Mouse (Mus musculus) myocyte (in vitro differentiated cells): ENCODE data around the gene Gm11361. TPM values are rescaled to one million over a fixed set of nuclear protein-coding genes. Genes with fewer than 3 reads are reported as not detected.

Source experiments
- H3K27me3 ChIP-seq: one replicate; pipeline ENCODE4 v1.6.1; 2011; ENCODE audit not compliant: control insufficient read depth, insufficient read depth, insufficient read length
- H3K36me3 ChIP-seq: one replicate; pipeline ENCODE4 v1.6.1; 2011; ENCODE audit not compliant: control insufficient read depth, insufficient read depth
- H3K4me2 ChIP-seq: one replicate; pipeline ENCODE4 v1.6.1; 2011; ENCODE audit warnings: low read depth, control low read depth
- H3K4me3 ChIP-seq: one replicate; pipeline ENCODE4 v1.5.1; 2011; ENCODE audit warnings: mild to moderate bottlenecking, control low read depth, moderate library complexity
- H3K79me2 ChIP-seq: one replicate; pipeline ENCODE4 v1.6.1; 2011; ENCODE audit not compliant: control insufficient read depth, insufficient read depth
- H3ac ChIP-seq: one replicate; pipeline ENCODE4 v1.6.1; 2011; ENCODE audit not compliant: control insufficient read depth, insufficient read length
- CEBPB ChIP-seq: IDR thresholded peaks from 2 replicates; pipeline ENCODE4 v1.6.1; 2011; ENCODE audit warnings: mild to moderate bottlenecking, moderate library complexity; ENCODE audit not compliant: poor library complexity, insufficient read depth, severe bottlenecking
- E2F4 ChIP-seq: IDR thresholded peaks from one replicate; pipeline ENCODE4 v1.6.1; 2011; ENCODE audit warnings: mild to moderate bottlenecking, control low read depth, moderate library complexity; ENCODE audit not compliant: insufficient read depth
- MAX ChIP-seq: IDR thresholded peaks from one replicate; pipeline ENCODE4 v1.6.1; 2011; ENCODE audit warnings: low read depth, mild to moderate bottlenecking, control low read depth
- MYOD1 ChIP-seq, 3 experiments: IDR thresholded peaks; one replicate each; pipeline ENCODE4 v1.6.1; 2011; ENCODE audit warnings: control low read depth in 2 of 3, low read depth in 2 of 3, mild to moderate bottlenecking in 2 of 3, moderate library complexity in 1 of 3; ENCODE audit not compliant: insufficient read length in 2 of 3, control insufficient read depth in 1 of 3
- MYOG ChIP-seq, 3 experiments: IDR thresholded peaks; one replicate each; pipeline ENCODE4 v1.6.1; 2011; ENCODE audit warnings: control low read depth in 2 of 3, low read depth in 2 of 3, mild to moderate bottlenecking in 2 of 3; ENCODE audit not compliant: insufficient read length in 2 of 3, control insufficient read depth in 1 of 3, insufficient read depth in 1 of 3
- POLR2A ChIP-seq: IDR thresholded peaks from one replicate; pipeline ENCODE4 v1.6.1; 2011; ENCODE audit warnings: low read depth, mild to moderate bottlenecking, control low read depth, moderate library complexity; ENCODE audit not compliant: insufficient read length
- POLR2AphosphoS2 ChIP-seq: IDR thresholded peaks from one replicate; pipeline ENCODE4 v1.6.1; 2011; ENCODE audit warnings: low read depth, control low read depth; ENCODE audit not compliant: insufficient read length
- REST ChIP-seq: IDR thresholded peaks from one replicate; pipeline ENCODE4 v1.6.1; 2011; ENCODE audit warnings: mild to moderate bottlenecking, control low read depth, moderate library complexity; ENCODE audit not compliant: insufficient read depth, insufficient read length
- SRF ChIP-seq: IDR thresholded peaks from one replicate; pipeline ENCODE4 v1.6.1; 2011; ENCODE audit warnings: low read depth; ENCODE audit not compliant: control insufficient read depth, insufficient read length
- TCF12 ChIP-seq: IDR thresholded peaks from one replicate; pipeline ENCODE4 v1.6.1; 2011; ENCODE audit warnings: mild to moderate bottlenecking, control low read depth; ENCODE audit not compliant: poor library complexity, insufficient read depth, severe bottlenecking
- TCF3 ChIP-seq: IDR thresholded peaks from one replicate; pipeline ENCODE4 v1.6.1; 2011; ENCODE audit warnings: low read depth, control low read depth; ENCODE audit not compliant: insufficient read length
- USF1 ChIP-seq: IDR thresholded peaks from one replicate; pipeline ENCODE4 v1.6.1; 2011; ENCODE audit warnings: low read depth, mild to moderate bottlenecking, control low read depth, moderate library complexity
- polyA plus RNA-seq: library from polyadenylated mRNA; unstranded; fragments of >200 nt; fragmentation: generic; extraction: Trizol; gene quantifications from one replicate; pipeline ENCODE4 v1.2.1, GENCODE M21; 2012; ENCODE audit warnings: missing spikeins

Gm11361 gene
- 1,646 TPM for polyA plus RNA-seq

DNA sequence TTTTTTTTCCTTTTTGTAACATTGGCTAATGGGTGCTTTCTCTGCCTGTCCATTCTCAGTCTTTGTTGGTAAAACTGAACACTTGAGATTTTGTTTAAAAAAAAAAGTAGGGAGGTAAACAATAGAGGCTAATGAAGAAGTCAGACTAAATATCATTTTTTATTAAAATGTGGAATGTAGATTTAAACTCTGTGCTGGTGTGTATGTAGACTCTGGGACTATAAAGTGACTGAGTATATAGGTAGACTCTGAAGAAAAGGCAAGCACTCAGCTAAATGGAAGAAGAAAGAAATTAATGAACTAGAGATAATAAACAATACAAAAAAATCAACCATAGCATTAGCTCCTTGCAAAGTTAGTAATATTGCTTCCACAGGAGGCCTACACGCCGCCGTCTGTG is at the start of gene Gm11361:
Gene Gm11361, plus strand, starts transcription at position 301 of the 400 bp plus-strand sequence.
- Histone ChIP-seq H3K4me2 (no peak within 1 kb of the TSS), H3K4me3 (no peak within 1 kb of the TSS), H3ac (no peak within 1 kb of the TSS), H3K79me2 (no peaks in the 10 kb centered on the region), H3K27me3 (no peaks in the 10 kb centered on the region), H3K36me3 (no peaks in the 10 kb centered on the region)
- no peak for TF ChIP-seq MAX
- no peak for TF ChIP-seq MYOD1 (IDR thresholded peaks at IDR 0.05; ENCODE audit: control insufficient read depth in 1 of 3, insufficient read length in 2 of 3, low read depth in 2 of 3)
- TF ChIP-seq MYOG (IDR thresholded peaks at IDR 0.05; ENCODE audit: control insufficient read depth in 1 of 3, insufficient read depth in 1 of 3, insufficient read length in 2 of 3, low read depth in 2 of 3): no peak
- no peak for TF ChIP-seq SRF

DNA sequence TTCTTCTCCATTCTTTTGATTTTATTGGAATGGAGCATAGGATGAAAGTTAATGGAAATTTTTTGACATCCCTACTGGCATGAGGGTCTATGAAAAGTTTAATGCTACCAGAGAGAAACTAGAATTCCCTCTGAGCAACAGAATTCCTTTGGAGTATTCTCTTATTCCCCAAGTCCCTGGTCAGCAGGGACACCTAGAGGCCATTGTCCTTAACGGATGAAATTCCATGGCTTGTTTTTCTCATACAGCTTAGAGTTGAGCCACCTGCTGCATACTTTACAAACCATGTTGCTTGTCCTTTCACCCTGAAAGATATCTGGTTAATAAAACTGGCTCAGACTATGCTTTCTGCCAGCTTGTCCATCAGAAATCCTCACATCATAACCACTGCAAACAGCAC is 7.1 kb downstream of the Gm11361 start:
- no peaks in the 10 kb centered on the region for H3K79me2 ChIP-seq
- no peak for TF ChIP-seq E2F4
- TF ChIP-seq POLR2AphosphoS2: no peak
- TF ChIP-seq MYOD1 (IDR thresholded peaks at IDR 0.05; ENCODE audit: control insufficient read depth in 1 of 3, insufficient read length in 2 of 3, low read depth in 2 of 3): no peak
- no peak for TF ChIP-seq MYOG (IDR thresholded peaks at IDR 0.05; ENCODE audit: control insufficient read depth in 1 of 3, insufficient read depth in 1 of 3, insufficient read length in 2 of 3, low read depth in 2 of 3)
- H3K27me3 ChIP-seq: no peaks in the 10 kb centered on the region
- no peak overlapping the region for H3ac ChIP-seq
- no peak overlapping the region for H3K4me2 ChIP-seq
- H3K36me3 ChIP-seq: no peaks in the 10 kb centered on the region
- no peak overlapping the region for H3K4me3 ChIP-seq

DNA sequence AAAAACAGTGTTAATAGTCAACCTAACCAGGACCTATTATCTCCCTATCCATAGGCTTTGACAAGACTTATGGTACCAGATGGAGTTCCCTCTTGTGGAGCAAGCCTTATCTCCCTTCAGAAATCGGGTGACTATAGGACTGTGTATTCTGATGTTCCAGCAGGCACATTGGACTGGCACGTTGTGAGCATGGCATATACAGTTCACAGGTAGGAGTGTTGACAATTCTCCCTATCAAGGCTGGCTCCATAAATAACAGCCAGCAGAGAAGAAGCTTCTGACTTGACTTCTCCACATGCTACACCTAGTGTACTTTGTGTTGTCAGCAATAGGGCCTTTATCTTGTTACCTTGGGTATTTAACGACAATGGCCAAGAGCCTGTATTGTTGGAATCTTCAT is 30.0 kb downstream of the Gm11361 start:
- no peaks in the 10 kb centered on the region for H3K79me2 ChIP-seq
- no peak overlapping the region for H3K4me2 ChIP-seq
- no peaks in the 10 kb centered on the region for H3K36me3 ChIP-seq
- no peak overlapping the region for H3ac ChIP-seq
- TF ChIP-seq MYOG (IDR thresholded peaks at IDR 0.05; ENCODE audit: control insufficient read depth in 1 of 3, insufficient read depth in 1 of 3, insufficient read length in 2 of 3, low read depth in 2 of 3) (no peak), SRF (no peak), E2F4 (no peak), USF1 (no peak), POLR2A (no peak), MAX (no peak), CEBPB (no peak), POLR2AphosphoS2 (no peak), MYOD1 (IDR thresholded peaks at IDR 0.05; ENCODE audit: control insufficient read depth in 1 of 3, insufficient read length in 2 of 3, low read depth in 2 of 3) (no peak)
- H3K4me3 ChIP-seq: no peak overlapping the region
- H3K27me3 ChIP-seq: no peaks in the 10 kb centered on the region

DNA sequence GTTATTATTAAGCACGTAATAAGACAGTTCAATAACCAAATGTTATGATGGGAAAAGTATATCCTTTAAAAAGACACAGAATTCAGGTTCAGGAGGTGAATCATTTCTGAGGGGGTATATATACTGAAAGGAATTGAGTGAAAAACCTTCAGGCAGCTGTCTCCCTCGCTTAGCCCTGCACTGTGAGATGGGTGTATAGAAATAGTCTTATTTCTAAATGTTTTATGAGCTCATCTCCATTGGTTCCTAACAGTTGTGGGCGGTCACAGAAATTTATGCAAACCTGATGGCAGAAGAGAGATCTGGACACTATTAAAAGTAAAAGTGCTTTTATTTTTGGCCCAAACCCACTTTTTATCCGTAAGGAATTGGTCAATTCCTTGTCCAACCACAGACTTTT is 36.9 kb downstream of the Gm11361 start:
- H3K4me3 ChIP-seq: no peak overlapping the region
- no peak overlapping the region for H3K4me2 ChIP-seq
- no peak overlapping the region for H3ac ChIP-seq
- H3K36me3 ChIP-seq: no peaks in the 10 kb centered on the region
- TF ChIP-seq MYOG (IDR thresholded peaks at IDR 0.05; ENCODE audit: control insufficient read depth in 1 of 3, insufficient read depth in 1 of 3, insufficient read length in 2 of 3, low read depth in 2 of 3): no peak
- no peak for TF ChIP-seq SRF
- TF ChIP-seq POLR2AphosphoS2: no peak
- TF ChIP-seq REST: no peak
- TF ChIP-seq CEBPB: no peak
- no peak for TF ChIP-seq MAX
- no peak for TF ChIP-seq E2F4
- no peak for TF ChIP-seq MYOD1 (IDR thresholded peaks at IDR 0.05; ENCODE audit: control insufficient read depth in 1 of 3, insufficient read length in 2 of 3, low read depth in 2 of 3)
- no peak for TF ChIP-seq TCF3
- TF ChIP-seq POLR2A: no peak
- TF ChIP-seq TCF12: no peak
- TF ChIP-seq USF1: no peak
- H3K79me2 ChIP-seq: no peaks in the 10 kb centered on the region
- no peaks in the 10 kb centered on the region for H3K27me3 ChIP-seq

- Histone ChIP-seq H3ac (no peak overlapping the region), H3K27me3 (no peaks in the 10 kb centered on the region), H3K79me2 (no peaks in the 10 kb centered on the region), H3K36me3 (no peaks in the 10 kb centered on the region), H3K4me3 (no peak overlapping the region), H3K4me2 (no peak overlapping the region)
- TF ChIP-seq TCF3 (no peak), E2F4 (no peak), MAX (no peak), TCF12 (no peak), SRF (no peak), POLR2A (no peak), CEBPB (no peak), REST (no peak), MYOG (IDR thresholded peaks at IDR 0.05; ENCODE audit: control insufficient read depth in 1 of 3, insufficient read depth in 1 of 3, insufficient read length in 2 of 3, low read depth in 2 of 3) (no peak), MYOD1 (IDR thresholded peaks at IDR 0.05; ENCODE audit: control insufficient read depth in 1 of 3, insufficient read length in 2 of 3, low read depth in 2 of 3) (no peak), USF1 (no peak), POLR2AphosphoS2 (no peak)
Measured at GRCm38 (mm10) chr13:28294757-28295361, 37.5 kb downstream of the Gm11361 start.
